Mouse (Mus musculus) hindbrain, embryonic 16.5 days (tissue): ENCODE measurements around the gene Washc3. TPM values are rescaled to one million over a fixed set of nuclear protein-coding genes. Genes with fewer than 3 reads are reported as not detected.

Experiments used
- ATAC-seq: fragments of 200-750 bp; cut with Nextera tagmentation; 2 replicates; pipeline ENCODE4 v1.8.0; 2017; ENCODE audit warnings: moderate TSS enrichment, moderate library complexity
- H3K27ac ChIP-seq: fragments of 300-500 bp; sonication (generic); 2 replicates; pipeline ENCODE4 v1.5.1; 2014; ENCODE audit warnings: low read depth, mild to moderate bottlenecking, control low read depth, low read length, moderate library complexity
- H3K27me3 ChIP-seq: fragments of 300-500 bp; sonication (generic); replicated peaks from 2 replicates; pipeline ENCODE4 v1.6.1; 2014; ENCODE audit warnings: low read length; ENCODE audit not compliant: control insufficient read depth, insufficient read depth
- H3K36me3 ChIP-seq: fragments of 300-500 bp; sonication (generic); 2 replicates; pipeline ENCODE4 v1.6.1; 2014; ENCODE audit warnings: mild to moderate bottlenecking, low read length, moderate library complexity, mixed read lengths; ENCODE audit not compliant: control insufficient read depth, insufficient read depth
- H3K4me1 ChIP-seq: fragments of 300-500 bp; sonication (generic); 2 replicates; pipeline ENCODE4 v1.6.1; 2014; ENCODE audit warnings: low read depth, low read length; ENCODE audit not compliant: control insufficient read depth, insufficient read depth
- H3K4me2 ChIP-seq: fragments of 300-500 bp; sonication (generic); 2 replicates; pipeline ENCODE4 v1.6.1; 2014; ENCODE audit warnings: mild to moderate bottlenecking, low read length, control low read depth, moderate library complexity
- H3K4me3 ChIP-seq: fragments of 300-500 bp; sonication (generic); 2 replicates; pipeline ENCODE4 v1.5.1; 2014; ENCODE audit warnings: mild to moderate bottlenecking, low read length, control low read depth, moderate library complexity
- H3K9ac ChIP-seq: fragments of 300-500 bp; sonication (generic); 2 replicates; pipeline ENCODE4 v1.6.1; 2014; ENCODE audit warnings: low read depth, mild to moderate bottlenecking, control low read depth, low read length, moderate library complexity
- H3K9me3 ChIP-seq: fragments of 300-500 bp; sonication (generic); 2 replicates; pipeline ENCODE4 v1.6.1; 2014; ENCODE audit warnings: mild to moderate bottlenecking, low read length, moderate library complexity; ENCODE audit not compliant: control insufficient read depth
- WGBS: fragments of 180-500 bp; shearing (Covaris S2); extraction: QIAGEN DNeasy Blood & Tissue Kit; methylation state at CpG from one replicate; pipeline ENCODE4 v1.1.7; 2014; 5-methylcytosine and 5-hydroxymethylcytosine counted together
- polyA plus RNA-seq: library from polyadenylated mRNA; unstranded; fragments of >200 nt; fragmentation: Nextera tagmentation; extraction: Ambion mirVana; gene quantifications from 2 replicates; pipeline ENCODE4 v1.2.1, GENCODE M21; 2015

Washc3 gene
- polyA plus RNA-seq, 1 experiment from 2014 or later: 43.7 TPM

- Histone ChIP-seq H3K36me3 (no peaks in the 10 kb centered on the region), H3K4me1 (no peaks in the 10 kb centered on the region), H3K4me3 (no peak overlapping the region), H3K27me3 (no peaks in the 10 kb centered on the region), H3K9me3 (no peaks in the 10 kb centered on the region), H3K27ac (no peak overlapping the region), H3K4me2 (no peak overlapping the region), H3K9ac (no peak overlapping the region)
- no peak for ATAC-seq
- 80% methylated on average over 3 of the region's 3 CpGs for WGBS
These were observed 80.8 kb downstream of the Washc3 start for GRCm38 (mm10) chr10:88281699-88282098.

GRCm38 (mm10) chr10:88284343-88284990 lies 83.6 kb downstream of the Washc3 start:
- 91% methylated on average over 4 of the region's 4 CpGs for WGBS
- no peak overlapping the region for H3K4me2 ChIP-seq
- H3K4me1 ChIP-seq: no peaks in the 10 kb centered on the region
- H3K27ac ChIP-seq: no peak overlapping the region
- H3K27me3 ChIP-seq: no peaks in the 10 kb centered on the region
- no peak overlapping the region for H3K4me3 ChIP-seq
- ATAC-seq: no peak
- no peak overlapping the region for H3K9ac ChIP-seq
- H3K36me3 ChIP-seq: no peaks in the 10 kb centered on the region
- H3K9me3 ChIP-seq: no peaks in the 10 kb centered on the region

GRCm38 (mm10) chr10:88287261-88287660 lies 86.4 kb downstream of the Washc3 start:
- Histone ChIP-seq H3K9me3 (no peaks in the 10 kb centered on the region), H3K9ac (no peak overlapping the region), H3K4me2 (no peak overlapping the region), H3K27ac (no peak overlapping the region), H3K4me3 (no peak overlapping the region), H3K4me1 (no peaks in the 10 kb centered on the region), H3K36me3 (no peaks in the 10 kb centered on the region), H3K27me3 (no peaks in the 10 kb centered on the region)
- ATAC-seq: no peak
- 77% methylated on average over 8 of the region's 8 CpGs for WGBS

GRCm38 (mm10) chr10:88288061-88288460 lies 87.2 kb downstream of the Washc3 start:
- H3K36me3 ChIP-seq: no peaks in the 10 kb centered on the region
- H3K9ac ChIP-seq: no peak overlapping the region
- no peak for ATAC-seq
- no peak overlapping the region for H3K27ac ChIP-seq
- no peak overlapping the region for H3K4me3 ChIP-seq
- H3K9me3 ChIP-seq: no peaks in the 10 kb centered on the region
- no peak overlapping the region for H3K4me2 ChIP-seq
- no peaks in the 10 kb centered on the region for H3K27me3 ChIP-seq
- H3K4me1 ChIP-seq: no peaks in the 10 kb centered on the region
- WGBS: 86% methylated on average over 10 of the region's 10 CpGs

GRCm38 (mm10) chr10:88295091-88295490 lies 94.2 kb downstream of the Washc3 start:
- Histone ChIP-seq H3K36me3 (no peaks in the 10 kb centered on the region), H3K9ac (no peak overlapping the region), H3K9me3 (0 out of 2 replicates have a peak, but pooled peaks cover 4% of the 10 kb centered on the region), H3K4me1 (no peaks in the 10 kb centered on the region), H3K4me2 (no peak overlapping the region), H3K4me3 (no peak overlapping the region), H3K27me3 (no peaks in the 10 kb centered on the region), H3K27ac (no peak overlapping the region)
- WGBS: 85% methylated on average over 6 of the region's 6 CpGs
- ATAC-seq: no peak

Other genes with a start within 250 kb of the Washc3 start
- gene Pmch, start 110.0 kb upstream of the Washc3 start, polyA plus RNA-seq: 0.32 and 0.41 TPM in 2 replicates
- 1.4 and 2.9 TPM in 2 replicates for gene Parpbp, start 54.2 kb upstream of the Washc3 start, polyA plus RNA-seq
- 21.1 and 23.4 TPM in 2 replicates for gene Nup37, start 54.1 kb upstream of the Washc3 start, polyA plus RNA-seq
- 0.45 and 0.64 TPM in 2 replicates for gene Dram1, start 178.0 kb downstream of the Washc3 start, polyA plus RNA-seq
- 20.2 and 24.0 TPM in 2 replicates for gene Gnptab, start 178.0 kb downstream of the Washc3 start, polyA plus RNA-seq